Mouse (Mus musculus) megakaryocyte, embryonic 14.5 days (primary cell): ENCODE data around the gene Tspan4.

Source experiments
- FLI1 ChIP-seq: IDR thresholded peaks from 2 replicates; pipeline ENCODE4 v1.6.1; 2012; ENCODE audit warnings: low read length, inconsistent platforms, mixed read lengths
- GATA1 ChIP-seq: IDR thresholded peaks from 3 replicates; pipeline ENCODE4 v1.6.1; 2012; ENCODE audit warnings: mixed read lengths, low read length, inconsistent platforms, borderline replicate concordance

DNA sequence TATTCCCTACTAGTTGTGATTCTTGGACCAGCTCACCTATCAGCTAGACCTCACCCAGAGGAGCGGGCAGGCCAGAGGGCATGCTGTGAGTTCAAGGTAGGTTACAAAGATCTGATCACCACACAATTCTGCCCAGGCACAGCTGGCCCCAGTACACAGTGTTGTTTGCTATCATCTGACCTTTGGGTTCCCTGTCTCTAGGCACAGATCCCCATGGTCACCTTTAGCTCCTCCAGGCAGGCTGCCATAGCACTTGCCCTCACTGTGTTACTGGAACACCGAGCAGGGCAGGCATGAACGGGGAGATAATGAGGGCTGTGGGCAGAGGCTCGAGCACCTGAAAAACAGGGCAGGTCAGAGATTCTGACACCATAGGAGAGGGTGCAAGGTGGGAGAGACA is 42.6 kb downstream of the Tspan4 start:
- TF ChIP-seq GATA1 (no peak), FLI1 (no peak)
